Mouse (Mus musculus) MEL (cell line): ENCODE measurements around the gene Nisch.

Experiments used
- CTCF ChIP-seq, 3 experiments: IDR thresholded peaks in 2 of 3; conservative IDR thresholded peaks in 1 of 3; 2 replicates each; pipeline ENCODE4 v1.5.1; 2011 to 2012; ENCODE audit warnings: low read length in 3 of 3, low read depth in 2 of 3, mild to moderate bottlenecking in 2 of 3, improper control_type of control experiment in 1 of 3, inconsistent platforms in 1 of 3, mixed read lengths in 1 of 3, moderate library complexity in 1 of 3; ENCODE audit not compliant: control insufficient read depth in 1 of 3, insufficient read depth in 1 of 3, poor library complexity in 1 of 3, severe bottlenecking in 1 of 3
- EP300 ChIP-seq, 2 experiments: IDR thresholded peaks; 2 replicates each; pipeline ENCODE4 v1.6.1; 2011; ENCODE audit warnings: improper control_type of control experiment in 2 of 2, low read length in 2 of 2, low read depth in 1 of 2, mild to moderate bottlenecking in 1 of 2
- GABPA ChIP-seq: IDR thresholded peaks from 2 replicates; pipeline ENCODE4 v1.6.1; 2012; ENCODE audit warnings: low read depth, mild to moderate bottlenecking, inconsistent platforms, low read length, improper control_type of control experiment, moderate library complexity
- KAT2A ChIP-seq: conservative IDR thresholded peaks from 2 replicates; pipeline ENCODE4 v1.6.1; 2012; ENCODE audit warnings: low read depth, low read length, improper control_type of control experiment, inconsistent platforms
- MAFK ChIP-seq: IDR thresholded peaks from 2 replicates; pipeline ENCODE4 v1.6.1; 2011; ENCODE audit warnings: low read depth, mild to moderate bottlenecking, low read length, improper control_type of control experiment, borderline replicate concordance
- MAX ChIP-seq: IDR thresholded peaks from 2 replicates; pipeline ENCODE4 v1.6.1; 2011; ENCODE audit warnings: low read length, improper control_type of control experiment
- MAZ ChIP-seq: IDR thresholded peaks from 2 replicates; pipeline ENCODE4 v1.6.1; 2012; ENCODE audit warnings: low read depth, mild to moderate bottlenecking, inconsistent platforms, low read length, improper control_type of control experiment
- POLR2A ChIP-seq, 2 experiments: IDR thresholded peaks; 2 replicates each; pipeline ENCODE4 v1.6.1; 2011 to 2012; ENCODE audit warnings: low read length in 2 of 2, mild to moderate bottlenecking in 2 of 2, control low read depth in 1 of 2, improper control_type of control experiment in 1 of 2, low read depth in 1 of 2, moderate library complexity in 1 of 2; ENCODE audit not compliant: control insufficient read depth in 1 of 2, insufficient read depth in 1 of 2, poor library complexity in 1 of 2
- ZC3H11A ChIP-seq: IDR thresholded peaks from 2 replicates; pipeline ENCODE4 v1.6.1; 2012; ENCODE audit warnings: low read depth, mild to moderate bottlenecking, inconsistent platforms, low read length, improper control_type of control experiment

GRCm38 (mm10) chr14:31165458-31165857 is 51.3 kb downstream of the Nisch start:
- TF ChIP-seq POLR2A (IDR thresholded peaks at IDR 0.05; ENCODE audit: control insufficient read depth in 1 of 2, insufficient read depth in 1 of 2, low read depth in 1 of 2, low read length in 2 of 2, poor library complexity in 1 of 2) (no peak), EP300 (IDR thresholded peaks at IDR 0.05; ENCODE audit: low read depth in 1 of 2, low read length in 2 of 2) (no peak), CTCF (IDR thresholded peaks at IDR 0.05 in 2 of 3, conservative IDR thresholded peaks at IDR 0.05 in 1 of 3; ENCODE audit: control insufficient read depth in 1 of 3, insufficient read depth in 1 of 3, low read depth in 2 of 3, low read length in 3 of 3, poor library complexity in 1 of 3, severe bottlenecking in 1 of 3) (no peak), KAT2A (no peak), MAZ (no peak), MAX (no peak), MAFK (no peak), GABPA (no peak), ZC3H11A (no peak)
